Mouse (Mus musculus) midbrain, embryonic 16.5 days (tissue): ENCODE data around the gene Larp4b. TPM values are rescaled to one million over a fixed set of nuclear protein-coding genes. Genes with fewer than 3 reads are reported as not detected.

Experiments used
- ATAC-seq: fragments of 200-750 bp; cut with Nextera tagmentation; 2 replicates; pipeline ENCODE4 v1.8.0; 2017; ENCODE audit warnings: moderate TSS enrichment
- H3K27ac ChIP-seq: fragments of 300-500 bp; sonication (generic); 2 replicates; pipeline ENCODE4 v1.5.1; 2014; ENCODE audit warnings: mild to moderate bottlenecking, low read length, mixed read lengths
- H3K27me3 ChIP-seq: fragments of 300-500 bp; sonication (generic); 2 replicates; pipeline ENCODE4 v1.6.1; 2014; ENCODE audit warnings: low read depth, low read length, mixed read lengths; ENCODE audit not compliant: control insufficient read depth, insufficient read depth
- H3K36me3 ChIP-seq: fragments of 300-500 bp; sonication (generic); 2 replicates; pipeline ENCODE4 v1.6.1; 2014; ENCODE audit warnings: mild to moderate bottlenecking, low read length, moderate library complexity, mixed read lengths; ENCODE audit not compliant: control insufficient read depth, insufficient read depth
- H3K4me1 ChIP-seq: fragments of 300-500 bp; sonication (generic); 2 replicates; pipeline ENCODE4 v1.6.1; 2014; ENCODE audit warnings: mild to moderate bottlenecking, low read length, mixed read lengths; ENCODE audit not compliant: control insufficient read depth, insufficient read depth
- H3K4me2 ChIP-seq: fragments of 300-500 bp; sonication (generic); 2 replicates; pipeline ENCODE4 v1.6.1; 2014; ENCODE audit warnings: mild to moderate bottlenecking, low read length, mixed read lengths
- H3K4me3 ChIP-seq: fragments of 300-500 bp; sonication (generic); 2 replicates; pipeline ENCODE4 v1.5.1; 2014; ENCODE audit warnings: low read depth, mild to moderate bottlenecking, low read length, moderate library complexity, mixed read lengths
- H3K9ac ChIP-seq: fragments of 300-500 bp; sonication (generic); 2 replicates; pipeline ENCODE4 v1.6.1; 2014; ENCODE audit warnings: low read depth, low read length, mixed read lengths
- H3K9me3 ChIP-seq: fragments of 300-500 bp; sonication (generic); replicated peaks from 2 replicates; pipeline ENCODE4 v1.6.1; 2014; ENCODE audit warnings: mild to moderate bottlenecking, low read length, mixed read lengths; ENCODE audit not compliant: control insufficient read depth, poor library complexity, severe bottlenecking
- WGBS: fragments of 180-500 bp; shearing (Covaris S2); extraction: QIAGEN DNeasy Blood & Tissue Kit; methylation state at CpG from one replicate; pipeline ENCODE4 v1.1.7; 2014; 5-methylcytosine and 5-hydroxymethylcytosine counted together
- polyA plus RNA-seq: library from polyadenylated mRNA; unstranded; fragments of >200 nt; fragmentation: Nextera tagmentation; extraction: Ambion mirVana; gene quantifications from 2 replicates; pipeline ENCODE4 v1.2.1, GENCODE M21; 2015

Larp4b gene
- polyA plus RNA-seq, 1 experiment from 2014 or later, result 42.6 TPM

- WGBS, result 45% methylated on average over 15 of the region's 15 CpGs
- Histone ChIP-seq H3K9me3 (no peaks in the 10 kb centered on the region), H3K9ac (no peak overlapping the region), H3K4me1 (peaks cover 14% of the 10 kb centered on the region), H3K36me3 (no peaks in the 10 kb centered on the region), H3K4me3 (no peak overlapping the region), H3K4me2 (peak overlapping the region; percentile 38), H3K27me3 (no peaks in the 10 kb centered on the region), H3K27ac (no peak overlapping the region)
- peak; percentile 33; the same call in 1 of the 2 replicates for ATAC-seq
Measured at GRCm38 (mm10) chr13:9191172-9192140, 97.8 kb downstream of the Larp4b start.

GRCm38 (mm10) chr13:9192797-9193330 is 99.2 kb downstream of the Larp4b start:
- no peak overlapping the region for H3K27ac ChIP-seq
- no peak overlapping the region for H3K4me2 ChIP-seq
- peaks cover 7% of the 10 kb centered on the region for H3K4me1 ChIP-seq
- 17% methylated on average over 9 of the region's 9 CpGs for WGBS
- H3K36me3 ChIP-seq, result no peaks in the 10 kb centered on the region
- no peaks in the 10 kb centered on the region for H3K9me3 ChIP-seq
- no peak overlapping the region for H3K4me3 ChIP-seq
- ATAC-seq, result no peak
- no peak overlapping the region for H3K9ac ChIP-seq
- no peaks in the 10 kb centered on the region for H3K27me3 ChIP-seq

- H3K4me1 ChIP-seq, result peaks cover 3% of the 10 kb centered on the region; the same call in 1 of the 2 replicates
- no peaks in the 10 kb centered on the region for H3K27me3 ChIP-seq
- no peaks in the 10 kb centered on the region for H3K9me3 ChIP-seq
- ATAC-seq, result no peak
- no peak overlapping the region for H3K4me2 ChIP-seq
- no peak overlapping the region for H3K9ac ChIP-seq
- no peak overlapping the region for H3K4me3 ChIP-seq
- no peak overlapping the region for H3K27ac ChIP-seq
- no peaks in the 10 kb centered on the region for H3K36me3 ChIP-seq
- WGBS, result 89% methylated on average over 4 of the region's 4 CpGs
Measured at GRCm38 (mm10) chr13:9194656-9195055, 101.0 kb downstream of the Larp4b start.

- Histone ChIP-seq H3K9me3 (no peaks in the 10 kb centered on the region), H3K4me2 (no peak overlapping the region), H3K4me1 (peaks cover 3% of the 10 kb centered on the region; the same call in 1 of the 2 replicates), H3K36me3 (no peaks in the 10 kb centered on the region), H3K9ac (no peak overlapping the region), H3K4me3 (no peak overlapping the region), H3K27me3 (no peaks in the 10 kb centered on the region), H3K27ac (no peak overlapping the region)
- ATAC-seq, result no peak
- WGBS, result 67% methylated on average over 4 of the region's 4 CpGs
Measured at GRCm38 (mm10) chr13:9195565-9195964, 101.9 kb downstream of the Larp4b start.

GRCm38 (mm10) chr13:9198106-9198505 is 104.4 kb downstream of the Larp4b start:
- Histone ChIP-seq H3K9ac (no peak overlapping the region), H3K9me3 (no peaks in the 10 kb centered on the region), H3K27ac (no peak overlapping the region), H3K36me3 (no peaks in the 10 kb centered on the region), H3K4me3 (no peak overlapping the region), H3K27me3 (no peaks in the 10 kb centered on the region), H3K4me1 (no peaks in the 10 kb centered on the region), H3K4me2 (no peak overlapping the region)
- WGBS, result 83% methylated on average over 3 of the region's 3 CpGs
- ATAC-seq, result no peak

GRCm38 (mm10) chr13:9198728-9199464 is 105.2 kb downstream of the Larp4b start:
- H3K9ac ChIP-seq, result no peak overlapping the region
- no peaks in the 10 kb centered on the region for H3K36me3 ChIP-seq
- peak overlapping the region; percentile 31 for H3K4me2 ChIP-seq
- no peaks in the 10 kb centered on the region for H3K4me1 ChIP-seq
- no peaks in the 10 kb centered on the region for H3K27me3 ChIP-seq
- WGBS, result 39% methylated on average over 19 of the region's 19 CpGs
- H3K4me3 ChIP-seq, result no peak overlapping the region
- peak; percentile 83 for ATAC-seq
- H3K9me3 ChIP-seq, result no peaks in the 10 kb centered on the region
- no peak overlapping the region for H3K27ac ChIP-seq

GRCm38 (mm10) chr13:9199465-9199844 is 105.8 kb downstream of the Larp4b start:
- H3K27me3 ChIP-seq, result no peaks in the 10 kb centered on the region
- no peak overlapping the region for H3K9ac ChIP-seq
- no peak overlapping the region for H3K27ac ChIP-seq
- no peaks in the 10 kb centered on the region for H3K4me1 ChIP-seq
- no peaks in the 10 kb centered on the region for H3K36me3 ChIP-seq
- WGBS, result 46% methylated on average over 2 of the region's 2 CpGs
- H3K4me3 ChIP-seq, result no peak overlapping the region
- peak overlapping the region; percentile 31 for H3K4me2 ChIP-seq
- ATAC-seq, result peak; percentile 48; the same call in 1 of the 2 replicates
- no peaks in the 10 kb centered on the region for H3K9me3 ChIP-seq

- Histone ChIP-seq H3K4me3 (no peak overlapping the region), H3K9me3 (no peaks in the 10 kb centered on the region), H3K36me3 (no peaks in the 10 kb centered on the region), H3K27me3 (no peaks in the 10 kb centered on the region), H3K4me2 (no peak overlapping the region), H3K27ac (no peak overlapping the region), H3K9ac (no peak overlapping the region), H3K4me1 (no peaks in the 10 kb centered on the region)
- WGBS, result 78% methylated on average over 9 of the region's 9 CpGs
- ATAC-seq, result 0 out of 2 replicates have a peak, but pooled peaks have one; percentile 58
Measured at GRCm38 (mm10) chr13:9222761-9223405, 129.2 kb downstream of the Larp4b start.
